Mouse (Mus musculus) layer of hippocampus, postnatal 14 days (tissue): Measurements from ENCODE around the gene Klkb1. TPM values are rescaled to one million over a fixed set of nuclear protein-coding genes. Genes with fewer than 3 reads are reported as not detected.

Experiments
- total RNA-seq, 2 experiments: library from RNA; stranded (reverse); gene quantifications; 2 replicates each; pipeline ENCODE4 v1.2.3; 2021

The Klkb1 gene
- total RNA-seq, 2 experiments from 2014 or later, result not detected

Other genes with a start within 250 kb of the Klkb1 start
- not detected for gene Mtnr1a, start 225.7 kb downstream of the Klkb1 start, total RNA-seq
- gene F11, start 32.8 kb downstream of the Klkb1 start, total RNA-seq, result not detected
- not detected for gene Gm45753, start 13.6 kb upstream of the Klkb1 start, total RNA-seq
- gene Cyp4v3, start 38.4 kb upstream of the Klkb1 start, total RNA-seq, result 1 to 10 TPM; 6.1 TPM
- 10 to 100 TPM; 14.0 to 16.7 TPM for gene Fam149a, start 87.4 kb upstream of the Klkb1 start, total RNA-seq
- 1 to 10 TPM; 6.5 to 7.7 TPM for gene Tlr3, start 116.2 kb upstream of the Klkb1 start, total RNA-seq
- gene Sorbs2, start 212.9 kb upstream of the Klkb1 start, total RNA-seq, result 100 to 1,000 TPM; 158 to 166 TPM